Mouse (Mus musculus) lung, embryonic 15.5 days (tissue): ENCODE data around the gene Rnf150. TPM values are rescaled to one million over a fixed set of nuclear protein-coding genes. Genes with fewer than 3 reads are reported as not detected.
A peak's percentile ranks its signal among the peaks of the same experiment; 100 is the strongest.

Experiments
- ATAC-seq: fragments of 200-750 bp; cut with Nextera tagmentation; 2 replicates; pipeline ENCODE4 v1.8.0; 2017; ENCODE audit warnings: moderate number of reproducible peaks, borderline replicate concordance; ENCODE audit not compliant: low FRiP score, low TSS enrichment; ENCODE audit errors: extremely low read depth
- H3K27ac ChIP-seq: fragments of 300-500 bp; sonication (generic); 2 replicates; pipeline ENCODE4 v1.5.1; 2015; ENCODE audit warnings: moderate library complexity, mild to moderate bottlenecking, inconsistent platforms
- H3K27me3 ChIP-seq: fragments of 300-500 bp; sonication (generic); 2 replicates; pipeline ENCODE4 v1.6.1; 2015; ENCODE audit warnings: inconsistent platforms
- H3K36me3 ChIP-seq: fragments of 300-500 bp; sonication (generic); 2 replicates; pipeline ENCODE4 v1.6.1; 2015; ENCODE audit warnings: inconsistent platforms
- H3K4me1 ChIP-seq: fragments of 300-500 bp; sonication (generic); 2 replicates; pipeline ENCODE4 v1.6.1; 2015; ENCODE audit warnings: inconsistent platforms
- H3K4me2 ChIP-seq: fragments of 300-500 bp; sonication (generic); 2 replicates; pipeline ENCODE4 v1.6.1; 2015; ENCODE audit warnings: inconsistent platforms, mild to moderate bottlenecking, moderate library complexity
- H3K4me3 ChIP-seq: fragments of 300-500 bp; sonication (generic); 2 replicates; pipeline ENCODE4 v1.5.1; 2015; ENCODE audit warnings: mild to moderate bottlenecking, inconsistent platforms
- H3K9ac ChIP-seq: fragments of 300-500 bp; sonication (generic); 2 replicates; pipeline ENCODE4 v1.6.1; 2015; ENCODE audit warnings: inconsistent platforms
- H3K9me3 ChIP-seq: fragments of 300-500 bp; sonication (generic); 2 replicates; pipeline ENCODE4 v1.6.1; 2016; ENCODE audit warnings: inconsistent platforms
- WGBS: fragments of 180-500 bp; shearing (Covaris S2); methylation state at CpG from one replicate; pipeline ENCODE4 v1.1.7; 2015; 5-methylcytosine and 5-hydroxymethylcytosine counted together
- polyA plus RNA-seq: library from polyadenylated mRNA; unstranded; fragments of >200 nt; fragmentation: Nextera tagmentation; extraction: Ambion mirVana; gene quantifications from 2 replicates; pipeline ENCODE4 v1.2.1, GENCODE M21; 2015

Gene Rnf150
- polyA plus RNA-seq, 1 experiment from 2014 or later, result 1.3 TPM

DNA sequence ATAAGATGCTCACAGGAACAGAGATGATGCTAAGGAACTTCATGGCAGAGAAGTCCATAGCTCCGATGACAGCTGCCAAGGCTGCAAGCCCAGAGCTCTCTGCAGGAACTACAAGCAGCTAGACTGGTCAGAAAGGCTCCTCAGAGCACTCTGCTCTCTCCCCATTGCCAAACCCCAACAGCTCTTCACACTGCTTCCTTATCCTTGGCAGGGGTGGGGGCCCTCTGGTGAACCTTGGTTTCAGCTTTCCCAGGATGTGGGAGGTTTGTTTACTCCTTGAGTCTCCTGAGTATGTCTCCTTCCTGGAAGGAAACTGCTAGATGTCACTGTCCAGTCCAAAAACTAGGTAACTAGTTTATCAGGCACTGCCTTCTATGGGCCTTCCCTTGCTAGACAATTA is 276.9 kb downstream of the Rnf150 start:
- WGBS, result 62% methylated on average over 1 of the region's 1 CpGs
- no peak overlapping the region for H3K4me3 ChIP-seq
- peaks cover 13% of the 10 kb centered on the region for H3K4me1 ChIP-seq
- no peak overlapping the region for H3K4me2 ChIP-seq
- H3K9me3 ChIP-seq, result no peaks in the 10 kb centered on the region
- H3K36me3 ChIP-seq, result no peaks in the 10 kb centered on the region
- no peak for ATAC-seq
- no peaks in the 10 kb centered on the region for H3K27me3 ChIP-seq
- H3K9ac ChIP-seq, result no peak overlapping the region
- H3K27ac ChIP-seq, result no peak overlapping the region

GRCm38 (mm10) chr8:83140701-83141111 is 277.6 kb downstream of the Rnf150 start:
- no peak overlapping the region for H3K4me3 ChIP-seq
- peaks cover 7% of the 10 kb centered on the region; the same call in 1 of the 2 replicates for H3K4me1 ChIP-seq
- no peak overlapping the region for H3K4me2 ChIP-seq
- H3K9me3 ChIP-seq, result no peaks in the 10 kb centered on the region
- no peak overlapping the region for H3K9ac ChIP-seq
- H3K27ac ChIP-seq, result 0 out of 2 replicates have a peak overlapping the region, but pooled peaks have one; percentile 24
- no peaks in the 10 kb centered on the region for H3K27me3 ChIP-seq
- WGBS, result 65% methylated on average over 3 of the region's 3 CpGs
- no peaks in the 10 kb centered on the region for H3K36me3 ChIP-seq
- no peak for ATAC-seq

Other genes starting within 250 kb of the Rnf150 start
- gene Zfp330, start 89.2 kb upstream of the Rnf150 start, polyA plus RNA-seq, result 68.4 and 71.7 TPM in 2 replicates